In the genomic region with DNA sequence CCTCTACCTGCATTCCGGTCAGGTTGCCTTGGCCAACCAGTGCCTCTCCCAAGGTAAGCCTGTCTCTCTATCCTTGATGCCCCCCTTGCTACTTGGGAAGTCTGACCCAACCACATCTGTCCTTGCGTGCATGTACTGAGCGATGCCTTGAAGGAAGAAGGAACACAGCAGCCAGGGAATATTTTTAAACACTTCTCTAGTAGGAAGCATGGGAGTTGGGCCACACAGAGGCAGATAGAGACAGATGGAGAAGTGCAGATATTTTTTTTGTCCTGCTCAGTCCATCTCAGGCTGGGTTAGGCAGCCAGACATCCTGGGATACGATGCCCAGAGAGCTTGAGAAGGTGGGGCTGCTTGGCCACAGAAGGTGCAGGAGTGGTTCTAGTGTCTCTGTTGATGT, we compare ENCODE assay signal across 15 mouse cellular contexts.
"Had no signal": no experiment of that assay in that cellular context is flagged by ENCODE, and none has a peak within 500 bp of the region (broad histone marks: within the 10 kb centered on the region; RNA-seq: fewer than 3 reads in every experiment).

No protein-coding gene starts in this region.

- DNase-seq: lung, adult 18-20 months; lung, embryonic 14.5 days; lung, postnatal 10 days; lung, postnatal 4 days; right cerebral cortex, postnatal 14 days; thymus, adult 2 months; thymus, postnatal 25 days; thymus, postnatal 4 days had no signal

- H3K27ac ChIP-seq: liver, embryonic 14.5 days; midbrain, embryonic 12.5 days; stomach, embryonic 15.5 days; stomach, postnatal 0 days had no signal

- ATAC-seq: liver, embryonic 12.5 days; midbrain, embryonic 16.5 days had no signal

- H3K27me3 ChIP-seq: liver, embryonic 12.5 days; midbrain, embryonic 12.5 days; stomach, embryonic 15.5 days had no signal

- H3K4me3 ChIP-seq: liver, embryonic 12.5 days; midbrain, embryonic 12.5 days; myocyte; stomach, embryonic 15.5 days had no signal

- H3K4me2 ChIP-seq: liver, embryonic 12.5 days; lung, embryonic 14.5 days; midbrain, embryonic 12.5 days; stomach, embryonic 15.5 days had no signal

- H3K9ac ChIP-seq: liver, embryonic 12.5 days; liver, embryonic 14.5 days; lung, embryonic 14.5 days; midbrain, embryonic 12.5 days; stomach, embryonic 15.5 days had no signal

- H3K9me3 ChIP-seq: liver, embryonic 12.5 days; midbrain, embryonic 12.5 days; stomach, embryonic 15.5 days had no signal

- H3K4me1 ChIP-seq: midbrain, embryonic 12.5 days; stomach, embryonic 15.5 days had no signal
